8 mouse cellular contexts compared by ENCODE assay signal in genomic region chr8:11405722-11406481, GRCm38 (mm10).
A peak's percentile ranks its signal among the peaks of the same experiment; 100 is the strongest.
DNase-seq lines count a peak whose midpoint lies in the region; ATAC-seq and TF ChIP-seq lines count a peak whose summit lies in the region.

No protein-coding gene starts in this region.

- H3K4me1 ChIP-seq in E14TG2a.4 (replicated peaks; ENCODE audit: low read depth, low read length): peaks cover 4% of the 10 kb centered on the region
- H3K4me1 ChIP-seq in forebrain, embryonic 15.5 days: peaks cover 13% of the 10 kb centered on the region

- intact Hi-C loops in heart, postnatal 14 days (cut with DNase I): no loop called here

- H3K27me3 ChIP-seq in E14TG2a.4 (ENCODE audit: insufficient read depth, low read length): 0 out of 2 replicates have a peak, but pooled peaks cover 3% of the 10 kb centered on the region
- no peaks in the 10 kb centered on the region for H3K27me3 ChIP-seq in forebrain, embryonic 15.5 days

- H3K4me2 ChIP-seq in forebrain, embryonic 15.5 days (replicated peaks): no peak overlapping the region

- no peak overlapping the region for H3K9ac ChIP-seq in forebrain, embryonic 15.5 days (replicated peaks)

- no peak for TF ChIP-seq CTCF in E14TG2a.4 (conservative IDR thresholded peaks at IDR 0.05; ENCODE audit: low read length)

- H3K4me3 ChIP-seq in E14TG2a.4 (replicated peaks; ENCODE audit: low read length): 0 out of 2 replicates have a peak overlapping the region, but pooled peaks have one; percentile 7
- H3K4me3 ChIP-seq in forebrain, embryonic 15.5 days: no peak overlapping the region

- H3K27ac ChIP-seq in forebrain, embryonic 15.5 days (replicated peaks): peak overlapping the region; percentile 60; the same call in 1 of the 2 replicates

- no peaks in the 10 kb centered on the region for H3K9me3 ChIP-seq in E14TG2a.4 (ENCODE audit: low read length)
- no peaks in the 10 kb centered on the region for H3K9me3 ChIP-seq in forebrain, embryonic 15.5 days

- ATAC-seq in forebrain, embryonic 15.5 days (replicated peaks): peak; percentile 85
- no peak for ATAC-seq in activated CD4-positive, CD25-positive, alpha-beta regulatory T cell, adult 4 months
- no peak for ATAC-seq in erythroid progenitor cell, adult 5-6 weeks (replicated peaks; ENCODE audit: low FRiP score, poor library complexity, severe bottlenecking)

- no peaks in the 10 kb centered on the region for H3K36me3 ChIP-seq in E14TG2a.4 (ENCODE audit: insufficient read depth, low read length)
- no peaks in the 10 kb centered on the region for H3K36me3 ChIP-seq in forebrain, embryonic 15.5 days

- peak; percentile 73 for DNase-seq in adrenal gland, postnatal 10 days
- peak; percentile 79 to 82 for DNase-seq in heart, postnatal 14 days
- peak; percentile 51 to 70 for DNase-seq in layer of hippocampus, adult 8-10 months (ENCODE audit: low spot score in 2 of 2)
- DNase-seq in lung, postnatal 4 days: peak; percentile 83 to 94

- 56% methylated on average over 13 of the region's 13 CpGs for WGBS in forebrain, embryonic 15.5 days
